Mouse (Mus musculus) kidney, postnatal 4 days (tissue): ENCODE measurements around the gene Mlxipl.
"Not testable (repeated sequence)": the region's sequence is repeated elsewhere in the genome, so short reads cannot be mapped to it uniquely, and the experiment has no call there.

Source experiments
- DNase-seq, 2 experiments: peaks; one replicate each; pipeline ENCODE4 v3.0.0; 2021; ENCODE audit warnings: mixed read lengths in 2 of 2

The Mlxipl gene

GRCm38 (mm10) chr5:135089653-135090052 lies at the start of gene Mlxipl:
Mlxipl (plus strand) TSS chr5:135089890.
- DNase-seq: peak; percentile 58 to 78

GRCm38 (mm10) chr5:135040059-135040458 lies 49.6 kb upstream of the Mlxipl start:
- no peak for DNase-seq

- no peak for DNase-seq
Measured at GRCm38 (mm10) chr5:135040777-135041176, 48.9 kb upstream of the Mlxipl start.

- DNase-seq: peak; percentile 28 to 49
Measured at GRCm38 (mm10) chr5:135042105-135042788, 47.4 kb upstream of the Mlxipl start.

- no peak for DNase-seq
Measured at GRCm38 (mm10) chr5:135044575-135044974, 45.1 kb upstream of the Mlxipl start.

GRCm38 (mm10) chr5:135048539-135048938 lies 41.2 kb upstream of the Mlxipl start:
- DNase-seq: no peak

- DNase-seq: not testable (repeated sequence)
Measured at GRCm38 (mm10) chr5:135049268-135049667, 40.4 kb upstream of the Mlxipl start.

- no peak for DNase-seq
Measured at GRCm38 (mm10) chr5:135053356-135053755, 36.3 kb upstream of the Mlxipl start.

GRCm38 (mm10) chr5:135063629-135064381 lies 25.9 kb upstream of the Mlxipl start, which contains the start of gene Dnajc30:
Dnajc30 (plus strand) TSS chr5:135064202.
- DNase-seq: peak; percentile 99

GRCm38 (mm10) chr5:135064382-135064766 lies 25.3 kb upstream of the Mlxipl start:
- DNase-seq: no peak

GRCm38 (mm10) chr5:135064909-135065446 lies 24.7 kb upstream of the Mlxipl start, which contains the start of gene Bud23:
Bud23 (minus strand) TSS chr5:135064959.
- not testable (repeated sequence) for DNase-seq

- DNase-seq: no peak
Measured at GRCm38 (mm10) chr5:135066008-135066407, 23.7 kb upstream of the Mlxipl start.

- no peak for DNase-seq
Measured at GRCm38 (mm10) chr5:135070448-135070847, 19.2 kb upstream of the Mlxipl start.

GRCm38 (mm10) chr5:135072061-135072460 lies 17.6 kb upstream of the Mlxipl start:
- no peak for DNase-seq

- no peak for DNase-seq
Measured at GRCm38 (mm10) chr5:135072720-135073119, 17.0 kb upstream of the Mlxipl start.

- DNase-seq: peak in 1 of 2 experiments; percentile 13
Measured at GRCm38 (mm10) chr5:135073349-135074150, 16.1 kb upstream of the Mlxipl start.

- no peak for DNase-seq
Measured at GRCm38 (mm10) chr5:135075655-135076054, 14.0 kb upstream of the Mlxipl start.

- peak; percentile 34 to 47 for DNase-seq
Measured at GRCm38 (mm10) chr5:135076368-135076767, 13.3 kb upstream of the Mlxipl start.

- peak; percentile 62 to 75 for DNase-seq
Measured at GRCm38 (mm10) chr5:135076931-135077505, 12.7 kb upstream of the Mlxipl start.

- DNase-seq: peak; percentile 98
Measured at GRCm38 (mm10) chr5:135077564-135078481, 11.9 kb upstream of the Mlxipl start, which contains the start of gene Vps37d. Vps37d (minus strand) TSS chr5:135078266.

GRCm38 (mm10) chr5:135078482-135078810 lies 11.2 kb upstream of the Mlxipl start:
- DNase-seq: no peak
